Mouse (Mus musculus) megakaryocyte, embryonic 14.5 days (primary cell): ENCODE results near the gene Wbp11.

Experiments
- FLI1 ChIP-seq: IDR thresholded peaks from 2 replicates; pipeline ENCODE4 v1.6.1; 2012; ENCODE audit warnings: low read length, inconsistent platforms, mixed read lengths
- GATA1 ChIP-seq: IDR thresholded peaks from 3 replicates; pipeline ENCODE4 v1.6.1; 2012; ENCODE audit warnings: mixed read lengths, low read length, inconsistent platforms, borderline replicate concordance

DNA sequence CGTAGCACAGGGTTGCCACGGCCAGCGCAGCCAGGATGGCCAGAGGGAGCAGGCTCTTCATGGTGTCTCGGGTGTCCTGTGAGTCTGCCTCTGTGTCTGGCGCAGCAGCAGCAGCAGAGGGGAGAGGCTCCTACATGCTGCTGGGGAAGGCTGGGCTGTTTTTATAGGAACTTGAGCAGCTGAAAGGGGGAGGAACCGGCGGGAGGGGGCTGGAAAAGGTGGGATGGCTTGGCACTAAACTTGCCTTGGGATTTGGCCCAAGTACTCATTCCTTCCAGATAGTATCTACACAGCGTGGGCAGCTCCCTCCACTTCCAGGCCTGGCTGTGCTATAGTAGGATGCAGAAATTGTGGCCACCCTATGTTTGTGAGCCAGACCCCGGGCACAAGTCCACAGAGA, 47.6 kb upstream of the Wbp11 start, which contains the start of gene Mgp:
- TF ChIP-seq GATA1 (no peak), FLI1 (no peak)
